Mouse (Mus musculus) hematopoietic multipotent progenitor cell, adult 10-12 weeks (in vitro differentiated cells): Measurements from ENCODE around the gene Flvcr2. TPM values are rescaled to one million over a fixed set of nuclear protein-coding genes. Genes with fewer than 3 reads are reported as not detected.

ENCODE experiments used
- polyA plus RNA-seq: library from polyadenylated mRNA; stranded (reverse); fragments of >175 nt; gene quantifications from 2 replicates; pipeline ENCODE4 v1.2.3, GENCODE M21; 2012; ENCODE audit warnings: low replicate concordance

The Flvcr2 gene
- not detected in 2 replicates for polyA plus RNA-seq

GRCm38 (mm10) chr12:85745827-85746695 is at the start of gene Flvcr2:
Gene Flvcr2 (plus strand): TSS chr12:85746539.

GRCm38 (mm10) chr12:85824438-85825264 is 78.3 kb downstream of the Flvcr2 start, which contains the start of the genes Erg28 and Ttll5:
Gene Erg28 (minus strand): TSS chr12:85824550.
Gene Ttll5 (plus strand): TSS chr12:85824659.

Other genes starting within 250 kb of the Flvcr2 start
- gene Jdp2, start 147.5 kb upstream of the Flvcr2 start, polyA plus RNA-seq = 10.7 and 19.1 TPM in 2 replicates
- gene Batf, start 59.9 kb upstream of the Flvcr2 start, polyA plus RNA-seq = 30.4 and 36.5 TPM in 2 replicates
- gene Erg28, start 78.0 kb downstream of the Flvcr2 start, polyA plus RNA-seq = 2.9 and 4.6 TPM in 2 replicates
- 4.8 and 5.7 TPM in 2 replicates for gene Ttll5, start 78.1 kb downstream of the Flvcr2 start, polyA plus RNA-seq